Mouse (Mus musculus) embryonic fibroblast, embryonic 13.5 days (primary cell): ENCODE results near the gene Gm8232. TPM values are rescaled to one million over a fixed set of nuclear protein-coding genes. Genes with fewer than 3 reads are reported as not detected.
"Not testable (repeated sequence)": the region's sequence is repeated elsewhere in the genome, so short reads cannot be mapped to it uniquely, and the experiment has no call there.

ENCODE experiments used
- H3K27ac ChIP-seq: 2 replicates; pipeline ENCODE4 v1.5.1; 2012; ENCODE audit warnings: low read length, control low read depth, inconsistent platforms; ENCODE audit not compliant: insufficient read depth
- H3K4me1 ChIP-seq: 2 replicates; pipeline ENCODE4 v1.6.1; 2011; ENCODE audit warnings: low read length; ENCODE audit not compliant: control insufficient read depth, insufficient read depth
- H3K4me3 ChIP-seq: 2 replicates; pipeline ENCODE4 v1.5.1; 2011; ENCODE audit warnings: mild to moderate bottlenecking, control low read depth, low read length; ENCODE audit not compliant: insufficient read depth
- polyA plus RNA-seq: library from polyadenylated mRNA; stranded (reverse); fragments of >200 nt; gene quantifications from 2 replicates; pipeline ENCODE4 v1.2.4, GENCODE M21; 2011; ENCODE audit warnings: low read depth; ENCODE audit not compliant: missing spikeins, insufficient read length

Gm8232 gene
- polyA plus RNA-seq = not detected in 2 replicates

DNA sequence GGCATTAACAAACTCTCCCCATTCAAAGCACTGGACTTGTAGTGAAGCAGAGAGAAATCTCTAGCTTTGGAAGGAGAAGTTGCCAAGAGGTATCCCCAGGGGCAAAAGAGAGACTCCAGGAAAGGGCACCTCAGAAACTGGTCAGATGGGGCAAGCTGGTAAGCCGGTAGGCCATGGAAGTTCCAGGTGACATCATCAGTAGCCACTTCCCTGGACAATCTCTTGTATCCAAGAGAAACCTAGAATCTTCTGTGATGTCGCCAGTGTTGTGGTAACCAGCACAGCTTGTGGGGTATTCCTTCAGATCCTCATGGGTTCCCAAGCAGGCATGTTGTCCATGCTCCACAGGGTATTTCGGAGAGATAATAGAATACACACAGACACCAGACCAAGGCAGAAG, at the start of gene Gm8232:
TSS of gene Gm8232 (plus strand) at position 301 of the 400 bp plus-strand sequence.
- not testable (repeated sequence) for H3K4me1 ChIP-seq, H3K4me3 ChIP-seq, H3K27ac ChIP-seq

DNA sequence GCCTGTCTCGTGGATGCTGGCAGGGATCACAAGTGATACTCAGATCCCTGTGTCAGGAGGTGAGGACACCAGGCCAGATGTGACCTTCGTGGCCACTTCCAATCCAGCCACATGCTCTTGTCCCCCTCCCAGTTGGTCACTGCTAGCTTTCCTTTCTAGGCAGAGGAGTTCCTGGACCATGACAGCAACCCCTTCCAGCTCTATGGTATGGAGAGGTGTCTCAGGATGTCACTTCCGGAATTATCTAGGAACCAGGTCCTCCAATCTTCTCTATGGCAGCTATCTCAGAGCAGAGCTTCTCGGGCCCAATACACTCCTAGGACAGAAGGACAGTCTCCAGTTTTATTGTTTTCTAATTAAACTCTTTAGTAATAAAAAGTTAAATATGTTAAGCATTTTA, 49.2 kb upstream of the Gm8232 start:
- H3K4me1 ChIP-seq, H3K4me3 ChIP-seq, H3K27ac ChIP-seq: not testable (repeated sequence)

DNA sequence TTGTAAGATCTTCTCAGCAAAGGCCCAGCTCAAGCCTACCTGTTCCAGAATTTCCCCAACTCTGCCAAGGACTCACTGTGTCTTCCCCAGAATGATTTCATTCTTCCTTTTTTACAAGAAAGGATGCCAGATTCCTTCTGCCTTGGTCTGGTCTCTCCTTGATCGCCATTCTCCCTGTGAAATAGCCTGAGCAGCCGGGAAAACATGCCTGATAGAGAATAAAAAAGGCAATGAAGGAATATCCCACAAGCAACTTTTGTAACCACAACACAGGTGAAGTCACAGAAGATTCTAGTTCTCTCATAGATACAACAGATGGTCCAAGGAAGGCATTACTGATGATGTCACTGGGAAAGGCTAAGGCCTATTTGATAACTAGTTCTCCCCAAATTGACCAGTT, 22.8 kb upstream of the Gm8232 start, which contains the start of gene Gm3371:
TSS of gene Gm3371 (minus strand) at position 101 of the 400 bp plus-strand sequence.
- H3K4me3 ChIP-seq, H3K27ac ChIP-seq, H3K4me1 ChIP-seq: not testable (repeated sequence)

Other genes starting within 250 kb of the Gm8232 start
- not detected in 2 replicates for gene Gm8212, start 236.0 kb upstream of the Gm8232 start, polyA plus RNA-seq
- not detected in 2 replicates for gene 4930503E14Rik, start 220.4 kb upstream of the Gm8232 start, polyA plus RNA-seq
- gene Gm8220, start 148.1 kb upstream of the Gm8232 start, polyA plus RNA-seq = not detected in 2 replicates
- gene Gm5930, start 95.1 kb upstream of the Gm8232 start, polyA plus RNA-seq = not detected in 2 replicates
- not detected in 2 replicates for gene Gm8229, start 68.3 kb upstream of the Gm8232 start, polyA plus RNA-seq
- not detected in 2 replicates for gene Gm3371, start 22.9 kb upstream of the Gm8232 start, polyA plus RNA-seq
- not detected in 2 replicates for gene BC061237, start 58.8 kb downstream of the Gm8232 start, polyA plus RNA-seq
- not detected in 2 replicates for gene Gm17093, start 84.6 kb downstream of the Gm8232 start, polyA plus RNA-seq
- gene Gm8247, start 149.5 kb downstream of the Gm8232 start, polyA plus RNA-seq = not detected in 2 replicates
- not detected in 2 replicates for gene Gm5624, start 194.3 kb downstream of the Gm8232 start, polyA plus RNA-seq